Mouse (Mus musculus): ENCODE results near the gene Cd44.

GRCm38 (mm10) chr2:102905604-102906003 lies 4.1 kb upstream of the Cd44 start:
- TF ChIP-seq JUND (conservative IDR thresholded peaks at IDR 0.05; ENCODE audit: low read depth, low read length) (no peak), POLR2A (IDR thresholded peaks at IDR 0.05; ENCODE audit: low read depth, low read length) (no peak)

Measured in CH12.LX (cell line).